ENCODE assay signal across 7 mouse cellular contexts in the genomic region with DNA sequence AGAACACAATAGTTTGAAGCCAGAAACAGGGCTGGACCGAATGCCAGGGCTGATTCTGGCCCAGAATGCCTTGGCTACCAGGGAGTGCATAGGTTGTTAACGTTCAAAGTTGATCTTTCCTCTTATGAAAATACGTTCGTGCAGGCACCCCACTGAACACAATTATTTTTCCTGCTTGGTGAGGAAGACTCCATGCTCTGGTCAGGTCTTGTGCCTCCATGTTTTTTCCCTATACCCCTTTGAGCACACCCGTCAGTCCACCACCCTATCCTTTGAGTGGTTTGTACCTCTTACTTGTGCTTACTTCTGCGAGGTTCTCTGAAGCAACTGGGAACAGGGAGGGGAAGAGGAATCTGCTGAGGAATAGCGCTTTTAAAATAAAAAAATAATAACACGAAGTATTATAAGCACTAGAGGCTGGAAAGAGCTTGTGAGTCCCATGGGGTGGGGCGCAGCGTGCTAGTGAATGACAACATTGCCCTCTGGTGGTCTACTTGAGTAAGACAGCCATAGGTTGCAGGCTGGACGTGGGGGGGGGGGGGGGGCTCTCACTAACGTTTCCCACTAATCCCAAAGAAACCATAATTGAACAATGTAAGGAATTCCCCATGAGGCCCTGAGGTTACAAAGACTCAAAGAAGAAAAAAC.
DNase-seq lines count a peak whose midpoint lies in the region; ATAC-seq and TF ChIP-seq lines count a peak whose summit lies in the region.

No protein-coding gene starts in this region.

- no peak overlapping the region for H3K9ac ChIP-seq in hindbrain, embryonic 14.5 days

- no peak for TF ChIP-seq POLR2A in cerebellum, adult 2 months (IDR thresholded peaks at IDR 0.05; ENCODE audit: borderline replicate concordance, insufficient read depth, low read length)

- 36% methylated on average over 12 of the region's 12 CpGs for WGBS in cerebellum, adult 2 months
- 41% methylated on average over 12 of the region's 12 CpGs for WGBS in hindbrain, embryonic 14.5 days

- H3K4me2 ChIP-seq in hindbrain, embryonic 14.5 days (replicated peaks): peak overlapping the region; percentile 25; the same call in 1 of the 2 replicates

- H3K36me3 ChIP-seq in hindbrain, embryonic 14.5 days (replicated peaks; ENCODE audit: control insufficient read depth, insufficient read depth): no peaks in the 10 kb centered on the region

- H3K27me3 ChIP-seq in cerebellum, adult 2 months (ENCODE audit: control insufficient read depth, insufficient read depth, low read length): no peaks in the 10 kb centered on the region
- H3K27me3 ChIP-seq in hindbrain, embryonic 14.5 days (ENCODE audit: control insufficient read depth, insufficient read depth, low read length): no peaks in the 10 kb centered on the region

- peak; percentile 63 for TF ChIP-seq CTCF in cerebellum, adult 2 months (IDR thresholded peaks at IDR 0.05; ENCODE audit: borderline replicate concordance, insufficient read depth, low read depth, low read length)

- no peaks in the 10 kb centered on the region for H3K4me1 ChIP-seq in cerebellum, adult 2 months (ENCODE audit: control insufficient read depth, insufficient read depth, low read length)
- H3K4me1 ChIP-seq in hindbrain, embryonic 14.5 days (replicated peaks; ENCODE audit: control insufficient read depth, insufficient read depth, low read length): no peaks in the 10 kb centered on the region

- H3K27ac ChIP-seq in cerebellum, adult 2 months (ENCODE audit: insufficient read depth, low read length): no peak overlapping the region
- H3K27ac ChIP-seq in hindbrain, embryonic 14.5 days: no peak overlapping the region

- peak; percentile 90 for DNase-seq in NIH3T3 (ENCODE audit: low read depth)
- DNase-seq in cerebellum, adult 2 months: peak; percentile 42 to 43
- DNase-seq in hindbrain, embryonic 14.5 days (ENCODE audit: low spot score): peak; percentile 83
- peak; percentile 54 to 75 for DNase-seq in layer of hippocampus, postnatal 14 days (ENCODE audit: low spot score in 2 of 2)
- peak; percentile 65 to 77 for DNase-seq in right cerebral cortex, postnatal 10 days (ENCODE audit: low spot score in 2 of 2)

- no peaks in the 10 kb centered on the region for H3K9me3 ChIP-seq in hindbrain, embryonic 14.5 days (ENCODE audit: control insufficient read depth, low read length)

- peak; percentile 94 for ATAC-seq in frontal cortex, adult (ENCODE audit: low TSS enrichment)
- peak; percentile 77; the same call in 1 of the 2 replicates for ATAC-seq in hindbrain, embryonic 14.5 days (ENCODE audit: low FRiP score)
- ATAC-seq in megakaryocyte progenitor cell, adult 5-6 weeks (replicated peaks; ENCODE audit: poor library complexity): peak; percentile 96

- H3K4me3 ChIP-seq in cerebellum, adult 2 months (replicated peaks; ENCODE audit: insufficient read depth, low read depth, low read length): no peak overlapping the region
- no peak overlapping the region for H3K4me3 ChIP-seq in hindbrain, embryonic 14.5 days (replicated peaks; ENCODE audit: low read length)
